Mouse (Mus musculus) gastrocnemius, postnatal 10 days (tissue): Measurements from ENCODE around the gene Tbc1d13. TPM values are rescaled to one million over a fixed set of nuclear protein-coding genes. Genes with fewer than 3 reads are reported as not detected.
A peak's percentile ranks its signal among the peaks of the same experiment; 100 is the strongest.
"Not testable (repeated sequence)": the region's sequence is repeated elsewhere in the genome, so short reads cannot be mapped to it uniquely, and the experiment has no call there.

Source experiments
- DNase-seq: peaks from one replicate; pipeline ENCODE4 v3.0.0; 2021; ENCODE audit warnings: mixed read lengths
- total RNA-seq, 2 experiments: library from RNA; stranded (reverse); gene quantifications; 2 replicates each; pipeline ENCODE4 v1.2.3; 2021

The Tbc1d13 gene
- total RNA-seq, 2 experiments from 2014 or later = 14.0 to 18.0 TPM

DNA sequence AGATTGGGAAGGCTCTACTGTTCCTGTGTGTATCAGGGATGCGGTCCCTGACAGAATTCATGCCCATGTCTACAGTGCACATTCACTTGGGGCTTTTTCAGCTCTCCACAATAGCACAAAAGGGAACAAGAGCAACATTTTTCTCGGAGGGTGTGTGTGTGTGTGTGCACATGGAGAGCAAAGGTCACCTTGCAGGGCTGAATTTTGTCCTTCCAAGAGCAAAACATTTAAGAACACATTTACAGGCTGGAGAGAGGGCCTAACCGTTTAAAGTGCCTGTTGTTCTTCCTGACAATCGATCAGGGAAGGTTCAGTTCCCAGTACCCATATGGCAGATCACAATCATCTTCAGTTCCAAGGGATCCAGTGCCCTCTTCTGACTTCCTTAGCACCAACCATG, 3.4 kb upstream of the Tbc1d13 start:
- no peak for DNase-seq

- DNase-seq = not testable (repeated sequence)
Observed at GRCm38 (mm10) chr2:30131240-30131639, 2.3 kb upstream of the Tbc1d13 start.

GRCm38 (mm10) chr2:30132801-30133612, 539 bp upstream of the Tbc1d13 start:
- DNase-seq = no peak

DNA sequence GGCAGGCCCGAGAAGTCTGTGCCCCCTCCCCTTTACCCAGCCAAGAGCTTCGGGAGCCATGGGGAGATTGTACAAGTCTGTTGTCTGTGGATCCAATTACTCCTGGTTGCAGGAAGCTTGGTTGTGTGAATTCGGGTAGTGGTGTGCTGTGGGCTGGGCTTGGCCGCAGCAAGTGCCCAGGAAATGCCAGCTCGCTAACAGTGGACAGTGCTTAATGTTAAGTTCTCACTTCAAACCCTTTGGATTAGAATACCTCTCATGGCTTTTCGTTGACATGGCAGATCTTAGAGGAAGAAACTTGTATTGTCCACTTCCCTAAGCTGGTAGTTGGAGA, 799 bp downstream of the Tbc1d13 start:
- no peak for DNase-seq

GRCm38 (mm10) chr2:30134928-30135620, 1.5 kb downstream of the Tbc1d13 start:
- no peak for DNase-seq

GRCm38 (mm10) chr2:30136458-30136857, 2.9 kb downstream of the Tbc1d13 start:
- no peak for DNase-seq

- not testable (repeated sequence) for DNase-seq
Observed at GRCm38 (mm10) chr2:30140021-30140420, 6.5 kb downstream of the Tbc1d13 start.

DNA sequence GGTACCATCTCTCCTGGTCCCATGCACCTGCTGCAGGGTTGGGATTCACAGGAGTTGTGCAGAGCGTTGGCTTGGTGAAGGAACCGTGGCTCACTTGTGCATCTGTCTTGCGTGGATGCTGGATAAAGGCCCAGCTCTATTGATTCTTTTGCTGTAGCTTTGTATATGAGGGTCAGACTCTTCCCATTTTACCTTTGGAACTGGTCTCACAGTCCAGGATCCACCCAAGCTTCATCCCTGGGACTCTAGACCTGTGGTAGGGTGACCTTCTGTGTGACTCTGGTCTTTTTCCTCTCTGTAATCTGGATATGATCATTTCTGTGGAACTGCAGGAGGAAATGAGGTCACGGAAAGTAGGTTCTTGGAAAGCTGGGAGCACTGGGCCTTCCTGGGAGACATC, 10.9 kb downstream of the Tbc1d13 start:
- no peak for DNase-seq

DNA sequence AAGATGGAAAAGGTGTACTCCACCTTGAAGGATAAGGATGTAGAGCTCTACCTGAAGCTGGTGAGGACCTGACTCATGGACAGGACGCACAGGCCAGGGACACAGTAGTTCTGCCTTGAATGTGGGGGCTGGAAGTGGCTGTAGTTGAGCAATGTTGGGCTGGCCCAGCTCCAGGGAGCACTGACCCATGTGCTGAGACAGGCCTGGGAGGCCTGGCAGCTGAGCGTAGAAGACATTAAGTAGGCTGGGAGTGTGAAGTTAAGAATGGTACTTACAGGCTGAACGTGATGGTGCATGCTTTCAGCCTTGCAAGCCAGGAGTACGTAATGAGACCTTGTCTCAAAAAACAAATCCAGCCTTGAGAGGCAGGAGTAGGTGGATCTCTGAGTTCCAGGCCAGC, 13.9 kb downstream of the Tbc1d13 start:
- no peak for DNase-seq

DNA sequence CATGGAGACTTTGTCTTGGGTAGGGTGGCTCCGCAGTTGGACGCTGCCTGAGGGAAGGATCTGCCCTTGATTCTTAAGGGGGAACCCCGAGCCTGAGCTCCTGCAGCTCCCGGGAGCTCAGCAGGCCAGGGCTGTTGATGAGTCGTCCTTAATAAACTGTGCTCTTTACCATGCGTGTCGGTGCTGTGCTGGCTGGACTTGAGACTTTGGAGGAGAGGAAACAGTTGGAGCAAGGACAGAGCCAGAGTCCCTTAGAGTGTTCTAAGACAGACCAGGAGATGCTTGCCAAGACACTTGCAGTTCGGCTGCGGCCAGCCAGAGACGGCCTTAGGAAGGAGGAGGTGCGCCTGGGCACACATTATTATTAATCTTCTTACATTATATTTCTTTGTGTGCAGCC, 18.3 kb downstream of the Tbc1d13 start:
- DNase-seq = no peak

DNA sequence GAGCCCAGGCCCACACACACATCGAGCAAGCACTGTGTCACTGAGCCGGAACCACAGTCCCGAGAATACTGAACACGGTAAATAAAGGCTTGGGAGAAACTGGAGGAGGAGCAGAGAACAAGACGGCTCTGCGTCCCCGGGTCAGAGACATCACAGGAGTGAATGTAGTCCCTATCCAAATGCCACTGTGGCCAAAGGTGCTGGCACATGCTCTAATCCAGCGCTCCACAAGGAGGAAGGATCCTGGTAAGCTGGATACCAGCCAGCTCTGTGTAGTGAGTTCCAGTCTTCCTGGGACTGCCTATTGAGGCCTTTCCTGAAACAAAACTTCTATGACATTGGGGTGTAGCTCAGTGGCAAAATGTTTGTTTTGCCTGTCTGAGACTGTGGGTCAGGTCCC, 19.1 kb downstream of the Tbc1d13 start:
- DNase-seq = no peak

GRCm38 (mm10) chr2:30159871-30160270, 26.3 kb downstream of the Tbc1d13 start:
- DNase-seq = not testable (repeated sequence)

DNA sequence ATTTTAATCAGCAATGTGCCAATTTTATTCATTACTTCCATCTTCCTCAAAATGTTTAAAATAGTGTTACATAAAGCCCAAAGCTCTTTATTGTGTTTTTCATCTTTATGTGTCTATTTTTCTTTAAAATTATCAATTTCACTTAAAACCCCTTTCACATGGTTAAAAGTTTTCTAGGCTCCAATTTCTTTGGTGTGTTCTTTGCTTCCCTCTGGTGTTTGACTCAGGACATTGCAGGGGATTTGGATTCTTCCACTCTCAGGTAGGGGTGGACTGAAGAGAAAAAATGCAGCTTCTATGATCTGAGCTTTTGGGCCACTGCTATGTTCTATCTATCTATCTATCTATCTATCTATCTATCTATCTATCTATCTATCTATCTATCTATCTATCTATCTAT, 28.3 kb downstream of the Tbc1d13 start:
- DNase-seq = no peak

GRCm38 (mm10) chr2:30164340-30164932, 30.9 kb downstream of the Tbc1d13 start:
- DNase-seq = no peak

GRCm38 (mm10) chr2:30166677-30167076, 33.1 kb downstream of the Tbc1d13 start:
- no peak for DNase-seq

DNA sequence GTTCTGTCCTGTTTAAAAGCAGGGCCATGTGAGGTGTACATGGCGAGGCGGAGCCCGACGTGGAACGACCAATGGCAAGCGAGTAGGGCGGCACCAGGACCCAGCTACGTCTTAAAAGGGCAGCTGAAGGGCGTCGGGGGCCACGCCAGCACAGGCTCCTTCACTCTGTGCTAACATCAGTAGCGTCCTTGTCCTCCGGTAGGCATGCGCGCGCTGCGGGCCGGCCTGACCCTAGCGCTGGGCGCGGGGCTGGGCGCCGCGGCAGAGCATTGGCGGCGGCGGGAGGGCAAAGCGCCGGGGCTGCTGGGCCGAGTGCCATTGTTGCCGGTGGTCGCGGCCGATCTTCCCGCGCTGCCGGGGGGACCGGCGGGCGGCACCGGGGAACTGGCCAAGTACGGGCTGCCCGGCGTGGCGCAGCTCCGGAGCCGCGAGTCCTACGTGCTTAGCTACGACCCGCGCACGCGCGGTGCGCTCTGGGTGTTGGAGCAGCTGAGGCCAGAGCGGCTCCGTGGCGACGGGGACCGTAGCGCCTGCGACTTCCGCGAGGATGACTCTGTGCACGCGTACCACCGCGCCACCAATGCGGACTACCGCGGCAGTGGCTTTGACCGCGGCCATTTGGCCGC, 37.9 kb downstream of the Tbc1d13 start, which contains the start of gene Endog:
Gene Endog (plus strand): TSS at position 123 of the 626 bp plus-strand sequence.
- DNase-seq = peak; percentile 86

- no peak for DNase-seq
Observed at GRCm38 (mm10) chr2:30171997-30172382, 38.4 kb downstream of the Tbc1d13 start.

GRCm38 (mm10) chr2:30173541-30174240, 40.1 kb downstream of the Tbc1d13 start:
- DNase-seq = no peak

- no peak for DNase-seq
Observed at GRCm38 (mm10) chr2:30175897-30176296, 42.4 kb downstream of the Tbc1d13 start.

DNA sequence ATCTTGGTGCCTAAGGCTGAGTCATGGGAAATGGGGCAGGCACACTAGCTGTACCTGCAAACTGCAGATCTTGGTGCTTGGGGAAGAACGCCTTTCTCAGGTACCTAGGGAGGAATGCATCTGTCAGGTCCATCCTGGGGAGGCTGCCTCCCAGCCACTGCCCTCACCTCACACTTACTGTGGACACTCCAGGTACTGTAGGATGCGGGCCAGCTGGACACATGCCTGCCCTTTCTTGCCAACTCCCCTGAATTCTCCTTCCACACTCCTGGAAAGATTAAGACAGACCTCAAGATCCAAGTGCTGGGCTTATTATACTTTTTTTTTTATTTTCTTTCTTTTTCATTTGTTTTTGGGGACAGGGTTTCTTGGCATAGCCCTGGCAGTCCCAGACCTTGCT, 43.0 kb downstream of the Tbc1d13 start:
- DNase-seq = no peak

- DNase-seq = peak; percentile 97
Observed at GRCm38 (mm10) chr2:30177700-30178675, 44.4 kb downstream of the Tbc1d13 start, which contains the start of gene Spout1. Spout1 (minus strand) TSS chr2:30178459.
